Mouse (Mus musculus): Measurements from ENCODE around the gene Msantd2. TPM values are rescaled to one million over a fixed set of nuclear protein-coding genes. Genes with fewer than 3 reads are reported as not detected.

Gene Msantd2
- total RNA-seq, 2 experiments from 2014 or later = 21.9 to 27.5 TPM

DNA sequence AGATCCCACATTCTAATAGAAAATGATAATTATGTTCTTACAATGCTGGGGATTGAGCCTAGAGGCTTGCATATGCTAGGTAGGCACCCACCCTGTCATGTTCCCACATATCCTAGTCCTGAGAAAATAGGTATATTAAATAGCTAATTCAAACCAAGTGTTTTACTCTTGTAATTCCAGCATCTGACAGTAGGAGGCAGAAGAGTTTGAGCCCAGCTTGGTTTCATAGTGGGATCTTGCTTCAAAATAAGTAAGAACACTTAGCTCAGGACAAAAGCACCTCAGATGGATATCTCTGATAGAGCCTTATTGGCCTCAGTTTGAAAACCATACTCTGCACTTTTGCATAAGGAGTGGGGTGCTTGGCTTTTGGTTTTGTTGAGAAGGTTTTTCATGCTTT, 15.2 kb downstream of the Msantd2 start:
- no peak for DNase-seq

DNA sequence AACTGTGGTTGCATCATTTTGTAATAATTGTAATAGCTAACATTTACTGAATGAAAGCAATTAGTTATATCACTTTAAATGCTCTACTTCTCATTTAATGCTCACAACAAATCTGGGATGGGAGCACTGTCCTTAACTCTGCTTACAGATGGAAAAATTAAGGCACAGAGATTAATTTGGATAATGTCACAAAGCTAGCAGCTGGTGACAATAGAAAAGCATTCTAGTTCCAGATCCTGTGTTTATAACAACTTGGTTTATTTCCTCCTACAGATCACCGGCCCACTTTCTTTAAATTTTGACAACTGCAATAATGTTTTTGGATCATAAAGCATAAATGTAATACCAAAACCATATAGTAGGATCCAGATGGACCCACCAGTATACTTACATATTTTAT, 16.9 kb downstream of the Msantd2 start:
- no peak for DNase-seq

GRCm38 (mm10) chr9:37512097-37512496, 23.0 kb downstream of the Msantd2 start:
- no peak for DNase-seq

GRCm38 (mm10) chr9:37514456-37514855, 25.3 kb downstream of the Msantd2 start:
- DNase-seq = no peak

DNA sequence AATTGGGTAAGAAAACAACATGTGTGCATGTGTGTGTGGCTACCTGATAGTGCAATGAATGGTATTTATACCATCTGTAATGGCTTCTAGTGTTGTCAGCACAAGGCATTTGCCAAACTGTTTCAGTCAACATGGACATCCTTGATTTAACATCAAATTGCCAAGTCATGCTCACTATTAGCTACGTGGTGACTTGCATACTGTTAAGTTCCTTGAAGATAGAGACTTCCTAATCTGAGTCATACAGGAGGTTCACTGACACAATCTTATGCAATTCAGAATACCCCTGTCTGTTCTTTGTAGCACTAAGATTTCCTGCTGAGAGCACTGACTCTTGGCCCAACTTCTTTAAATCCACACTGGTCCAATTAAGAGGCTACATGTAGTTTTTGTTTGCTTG, 28.3 kb downstream of the Msantd2 start:
- DNase-seq = no peak

DNA sequence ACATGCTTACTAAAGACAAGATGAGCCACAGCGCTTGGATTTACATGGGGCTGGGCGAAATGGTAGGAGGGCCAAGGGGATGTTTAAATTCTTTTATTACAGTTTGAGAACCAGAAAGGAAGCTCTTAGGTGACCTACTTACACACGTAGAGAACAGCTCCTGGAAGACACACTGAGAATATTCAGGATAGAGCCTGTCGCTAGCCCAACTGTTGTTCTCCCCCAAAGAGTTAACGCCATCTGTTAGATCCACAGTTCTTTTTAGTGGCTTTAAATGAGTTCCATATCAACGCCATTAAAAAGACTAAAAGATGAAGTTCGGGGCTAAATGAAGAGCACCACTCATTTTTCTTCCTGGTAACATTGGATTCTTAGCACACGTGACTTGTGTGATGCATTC, 29.9 kb downstream of the Msantd2 start:
- DNase-seq = no peak

GRCm38 (mm10) chr9:37519995-37520394, 30.9 kb downstream of the Msantd2 start:
- no peak for DNase-seq

GRCm38 (mm10) chr9:37525461-37525860, 36.3 kb downstream of the Msantd2 start:
- DNase-seq = no peak

DNA sequence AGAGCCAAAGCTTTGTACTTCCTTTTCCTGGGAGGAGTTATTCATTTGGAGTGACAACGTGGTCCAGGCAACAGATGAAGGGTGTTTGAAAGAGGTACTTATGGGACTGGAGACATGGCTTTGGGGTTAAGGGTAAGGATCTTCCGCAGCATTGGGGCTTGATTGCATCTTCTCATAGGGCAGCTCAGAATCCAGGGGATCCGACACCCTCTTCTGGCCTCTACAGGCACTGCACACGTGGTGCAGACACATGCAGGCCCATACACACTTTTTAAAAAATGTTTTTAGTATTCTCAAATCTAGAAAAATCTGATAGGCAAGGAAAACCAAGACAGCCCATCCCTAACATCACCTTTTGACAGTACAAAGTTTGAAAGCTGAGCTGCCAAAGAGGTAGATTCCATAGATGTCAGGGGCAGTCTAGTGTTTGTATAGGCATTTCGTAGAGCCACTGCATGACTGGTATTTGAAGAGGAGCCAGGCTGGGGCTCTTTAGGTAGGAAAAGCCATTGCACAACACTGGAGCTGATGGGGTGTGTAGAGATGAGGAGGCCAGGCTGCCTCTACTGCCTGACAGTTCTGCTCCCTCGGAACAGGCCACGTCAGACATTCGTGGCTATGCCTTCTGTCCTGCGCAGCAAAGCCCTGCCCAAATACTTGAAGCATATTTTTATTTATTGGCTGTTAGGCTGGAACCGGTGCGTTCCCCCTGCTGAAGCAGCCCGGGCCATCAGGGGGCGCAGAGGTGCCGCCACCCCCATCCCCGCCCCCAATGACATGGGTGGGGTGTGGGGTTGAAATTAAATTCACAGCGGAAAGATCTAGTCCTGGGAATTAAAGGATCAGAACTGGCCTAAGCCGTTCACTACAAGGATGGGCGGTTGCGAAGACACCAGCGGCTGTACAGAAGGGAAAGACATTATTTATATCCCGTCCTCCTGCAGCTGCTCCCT, 37.6 kb downstream of the Msantd2 start:
- no peak for DNase-seq

GRCm38 (mm10) chr9:37527396-37528224, 38.5 kb downstream of the Msantd2 start, which contains the start of gene Esam:
Gene Esam, plus strand, starts transcription at chr9:37528078.
- DNase-seq = no peak

DNA sequence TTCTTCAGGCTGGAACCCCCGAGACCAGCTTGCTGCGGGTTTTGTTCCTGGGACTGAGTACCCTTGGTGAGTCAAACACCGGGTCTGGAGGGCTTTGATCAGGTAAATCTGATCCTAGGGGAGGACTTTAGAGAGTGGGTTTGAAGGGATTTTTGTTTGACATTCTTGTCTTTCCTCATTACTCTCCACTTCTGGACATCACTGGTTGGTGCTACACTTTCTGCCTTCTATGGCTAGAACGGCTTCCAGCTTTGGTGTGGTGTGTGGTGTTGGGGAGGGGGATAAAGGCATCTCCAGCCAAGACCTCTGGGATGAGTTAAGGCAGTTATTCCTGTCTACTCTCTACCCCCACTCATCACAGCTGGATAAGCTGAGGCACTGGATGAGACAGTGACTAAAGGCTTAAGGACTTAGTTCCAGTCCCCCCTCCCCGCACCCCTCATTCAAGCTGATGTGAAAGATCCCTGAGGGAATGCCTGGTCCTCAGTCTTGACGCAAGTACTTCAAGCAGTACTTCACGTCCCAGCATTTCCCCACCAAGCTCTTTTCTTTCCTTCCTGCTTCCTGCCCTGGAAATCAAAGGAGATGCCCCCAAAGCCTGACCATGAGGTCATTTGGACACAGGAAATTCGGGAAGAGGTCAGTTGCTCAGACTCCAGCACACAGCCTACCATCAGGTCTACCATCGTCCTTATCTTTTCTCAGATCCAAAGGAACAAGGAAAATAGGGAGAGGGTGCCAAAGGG, 39.3 kb downstream of the Msantd2 start:
- DNase-seq = no peak

DNA sequence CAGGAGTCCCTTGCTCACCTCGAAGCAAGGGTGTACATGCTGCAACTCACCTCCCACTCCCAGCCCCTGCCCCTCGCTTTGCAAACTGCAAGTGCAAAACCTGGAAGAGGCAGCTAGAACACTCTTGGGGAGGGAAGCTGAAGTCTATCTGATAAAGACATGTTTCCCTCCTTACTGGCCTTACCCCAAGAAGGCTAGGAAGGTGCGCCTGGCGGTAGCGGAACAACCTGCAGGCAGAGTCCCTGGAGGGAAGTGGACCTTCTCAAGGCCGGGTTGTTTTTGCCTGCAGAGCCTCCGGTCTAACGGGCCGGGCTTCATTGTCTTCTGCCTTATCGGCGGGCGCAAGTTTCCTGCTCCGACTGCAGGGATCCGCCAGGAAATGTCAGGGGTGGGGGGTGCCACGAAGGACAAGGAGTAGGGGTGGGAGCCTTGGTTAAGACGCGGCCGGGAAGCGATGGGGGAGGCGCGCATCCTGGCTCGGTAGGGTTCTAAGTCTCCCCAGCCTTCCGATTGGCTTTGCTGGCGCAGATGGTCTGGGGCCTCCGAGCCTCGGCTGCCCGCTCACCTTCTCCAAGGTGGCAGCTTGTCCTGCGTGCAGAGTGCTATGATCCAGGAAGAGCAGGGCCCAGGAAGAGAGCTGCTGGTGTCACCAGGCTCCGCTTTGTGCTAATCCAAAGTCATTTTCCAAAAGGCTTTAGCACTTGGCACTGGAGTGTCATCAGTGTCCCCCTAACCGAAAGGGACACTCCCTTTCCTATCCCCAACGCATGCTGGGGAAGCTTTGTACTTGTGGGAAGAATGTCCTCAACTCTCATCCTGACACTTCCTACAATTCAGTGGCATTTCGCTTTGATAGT, 41.1 kb downstream of the Msantd2 start:
- no peak for DNase-seq

DNA sequence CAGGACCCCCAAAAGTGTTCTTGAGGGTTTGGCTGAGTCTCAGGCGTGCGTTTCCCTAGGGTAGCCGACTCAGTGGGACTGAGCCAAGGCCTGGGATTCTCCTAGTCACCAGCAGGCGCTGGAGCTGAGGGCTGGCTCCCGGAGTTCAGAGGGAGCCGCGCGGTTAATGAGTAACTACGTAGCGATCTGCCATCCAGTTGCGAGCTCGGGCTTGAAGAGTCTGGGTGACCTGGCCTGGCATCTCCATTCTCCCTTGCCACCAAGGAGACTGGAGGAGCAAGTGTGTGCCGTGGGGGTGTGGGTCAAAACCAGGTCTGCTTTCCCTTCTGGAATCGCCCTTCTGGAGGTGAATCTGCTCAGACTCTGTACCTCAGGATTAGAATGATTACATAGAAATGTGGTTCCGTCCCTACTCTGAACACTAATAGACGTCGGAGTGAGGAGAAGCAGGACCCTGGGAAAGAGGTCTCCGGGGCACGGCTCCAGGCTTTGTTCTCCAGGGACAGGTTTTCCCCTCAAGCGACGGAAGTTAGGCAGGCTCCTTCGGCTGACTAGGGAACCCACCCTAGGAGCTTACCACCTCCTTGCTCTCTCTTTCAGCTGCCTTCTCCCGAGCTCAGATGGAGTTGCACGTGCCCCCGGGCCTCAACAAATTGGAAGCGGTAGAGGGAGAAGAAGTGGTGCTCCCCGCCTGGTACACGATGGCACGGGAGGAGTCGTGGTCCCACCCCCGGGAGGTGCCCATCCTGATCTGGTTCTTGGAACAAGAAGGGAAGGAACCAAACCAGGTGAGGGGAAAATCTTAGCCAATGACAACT, 42.0 kb downstream of the Msantd2 start:
- DNase-seq = peak in 1 of 2 experiments; percentile 30

DNA sequence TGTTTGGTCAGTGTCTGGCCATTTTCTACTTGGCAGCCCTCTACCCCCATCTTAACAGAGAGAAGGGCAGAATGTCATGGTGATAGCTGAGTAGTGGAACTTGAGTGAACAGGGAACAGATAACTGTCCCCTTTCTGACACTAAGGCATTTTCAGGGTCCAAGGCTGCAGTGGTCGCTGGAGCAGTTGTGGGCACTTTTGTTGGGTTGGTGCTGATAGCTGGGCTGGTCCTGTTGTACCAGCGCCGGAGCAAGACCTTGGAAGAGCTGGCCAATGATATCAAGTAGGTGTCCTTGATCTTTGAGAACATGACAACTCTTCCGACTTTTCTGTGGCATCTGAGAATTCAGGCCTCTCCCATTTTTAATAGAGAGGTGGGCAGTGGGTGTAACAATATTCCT, 47.7 kb downstream of the Msantd2 start:
- no peak for DNase-seq

- DNase-seq = no peak
Observed at GRCm38 (mm10) chr9:37537658-37538250, 48.6 kb downstream of the Msantd2 start.

DNA sequence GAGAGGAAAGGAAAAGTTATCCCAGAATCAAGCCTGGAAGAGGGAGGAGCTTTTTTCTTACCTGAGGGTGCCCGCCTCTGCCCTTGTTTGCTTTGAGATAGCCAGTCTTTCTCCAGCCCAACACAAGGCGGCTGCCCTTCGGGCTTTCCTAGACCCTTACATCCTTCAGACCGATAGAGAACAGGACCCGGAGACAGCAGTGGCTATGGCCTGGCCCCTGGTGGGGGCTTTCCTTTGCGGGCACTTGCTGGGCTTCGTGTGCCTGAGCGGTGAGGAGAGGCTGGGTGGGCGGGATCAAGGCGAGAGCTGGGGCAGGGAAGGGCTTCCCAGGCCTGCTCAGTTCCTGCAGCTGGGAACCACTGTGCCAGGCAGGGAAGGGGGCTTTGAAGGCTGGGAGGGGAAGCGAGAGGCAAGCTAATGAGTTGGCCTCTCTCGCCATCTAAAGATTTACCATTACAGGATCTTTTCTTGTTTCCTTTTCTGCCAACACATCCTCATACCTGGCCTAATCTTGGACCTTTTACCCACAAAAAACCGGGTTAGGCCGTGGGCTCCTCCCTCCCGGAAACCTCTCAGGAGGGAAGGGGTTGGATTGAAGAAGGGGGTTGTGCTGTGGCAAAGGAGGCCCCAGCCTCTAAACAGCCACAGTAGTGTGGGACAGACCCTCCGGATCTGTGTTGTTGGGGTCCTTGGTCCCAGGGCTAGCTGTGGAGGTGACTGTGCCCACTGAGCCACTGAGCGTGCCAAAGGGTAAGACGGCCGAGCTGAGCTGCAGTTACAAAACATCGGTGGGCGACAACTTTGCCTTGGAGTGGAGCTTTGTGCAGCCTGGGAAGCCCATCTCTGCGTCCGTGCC, 50.3 kb downstream of the Msantd2 start, which contains the start of gene Vsig2:
Vsig2 (plus strand) TSS at position 86 of the 856 bp plus-strand sequence.
- DNase-seq = no peak

DNA sequence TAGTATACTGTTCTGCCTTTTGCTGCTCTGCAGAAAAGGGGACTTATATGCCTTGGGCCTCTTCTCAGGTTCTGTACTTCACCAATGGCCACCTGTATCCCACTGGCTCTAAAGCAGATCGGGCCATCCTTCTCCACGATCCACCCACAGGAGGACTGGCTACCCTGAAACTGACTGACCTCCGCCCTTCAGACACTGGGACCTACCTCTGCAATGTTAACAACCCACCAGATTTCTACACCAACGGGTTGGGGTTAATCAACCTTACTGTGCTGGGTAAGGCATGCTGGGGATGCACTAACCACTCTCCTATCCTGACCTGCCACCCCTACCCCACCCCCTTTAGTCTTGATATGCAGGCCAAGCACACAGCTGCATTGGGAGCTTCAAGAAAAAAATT, 51.1 kb downstream of the Msantd2 start:
- DNase-seq = no peak

DNA sequence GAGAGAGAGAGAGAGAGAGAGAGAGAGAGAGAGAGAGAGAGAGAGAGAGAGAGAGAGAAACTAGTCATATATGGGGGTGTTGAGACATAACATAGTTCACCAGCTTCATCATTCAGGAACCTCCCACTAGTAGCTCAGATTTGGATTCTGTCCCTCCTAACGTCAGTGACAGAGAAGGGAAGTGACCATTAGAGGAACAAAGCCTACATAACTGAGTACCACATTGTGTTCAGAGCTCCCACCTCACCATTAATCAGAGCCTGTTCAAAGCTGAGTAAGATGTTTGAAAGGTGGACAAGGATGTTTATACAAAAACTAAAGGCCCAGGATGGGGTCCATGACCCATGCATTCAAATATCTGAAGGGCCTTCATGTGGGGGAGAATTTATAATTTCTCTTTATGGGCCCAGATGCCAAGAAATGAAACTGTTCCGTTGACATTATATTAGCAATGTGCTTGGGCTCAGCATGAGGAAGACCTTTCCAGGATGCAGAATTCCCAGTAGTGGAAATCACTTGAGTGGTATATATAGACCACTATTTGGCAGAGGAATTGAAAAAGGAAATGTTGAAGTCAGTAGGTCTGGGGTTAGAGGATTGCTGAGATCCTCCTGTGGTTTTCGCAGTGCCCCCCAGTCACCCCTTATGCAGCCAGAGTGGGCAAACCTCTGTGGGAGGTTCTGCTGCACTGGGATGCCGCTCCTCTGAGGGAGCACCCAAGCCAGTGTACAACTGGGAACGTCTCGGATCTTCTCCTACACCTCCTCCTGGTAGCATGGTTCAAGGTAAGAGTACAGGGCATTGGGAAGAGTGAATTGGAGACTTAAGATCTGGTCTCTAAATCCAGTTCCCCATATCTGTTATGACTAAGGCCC, 51.8 kb downstream of the Msantd2 start:
- DNase-seq = no peak

Measured in layer of hippocampus, postnatal 36 days (tissue).